Mouse (Mus musculus) embryonic facial prominence, embryonic 14.5 days (tissue): ENCODE results near the gene Foxp1. TPM values are rescaled to one million over a fixed set of nuclear protein-coding genes. Genes with fewer than 3 reads are reported as not detected.

Experiments used
- ATAC-seq: fragments of 200-750 bp; cut with Nextera tagmentation; 2 replicates; pipeline ENCODE4 v1.8.0; 2017; ENCODE audit warnings: low read depth, moderate number of reproducible peaks, moderate TSS enrichment
- DNase-seq: peaks from one replicate; pipeline ENCODE4 v3.0.0-alpha.2; 2015; ENCODE audit warnings: low spot score
- H3K27ac ChIP-seq: fragments of 300-500 bp; sonication (generic); replicated peaks from 2 replicates; pipeline ENCODE4 v1.5.1; 2014; ENCODE audit warnings: low read depth, mild to moderate bottlenecking, low read length, moderate library complexity
- H3K27me3 ChIP-seq: fragments of 300-500 bp; sonication (generic); replicated peaks from 2 replicates; pipeline ENCODE4 v1.6.1; 2014; ENCODE audit warnings: low read length; ENCODE audit not compliant: control insufficient read depth, insufficient read depth
- H3K36me3 ChIP-seq: fragments of 300-500 bp; sonication (generic); 2 replicates; pipeline ENCODE4 v1.6.1; 2014; ENCODE audit warnings: low read length, mixed read lengths; ENCODE audit not compliant: control insufficient read depth, insufficient read depth
- H3K4me1 ChIP-seq: fragments of 300-500 bp; sonication (generic); 2 replicates; pipeline ENCODE4 v1.6.1; 2014; ENCODE audit warnings: antibody characterized with exemption, low read length; ENCODE audit not compliant: control insufficient read depth, insufficient read depth
- H3K4me2 ChIP-seq: fragments of 300-500 bp; sonication (generic); 2 replicates; pipeline ENCODE4 v1.6.1; 2014; ENCODE audit warnings: low read depth, mild to moderate bottlenecking, low read length, moderate library complexity, mixed read lengths
- H3K4me3 ChIP-seq: fragments of 300-500 bp; sonication (generic); 2 replicates; pipeline ENCODE4 v1.5.1; 2014; ENCODE audit warnings: low read depth, mild to moderate bottlenecking, low read length
- H3K9ac ChIP-seq: fragments of 300-500 bp; sonication (generic); 2 replicates; pipeline ENCODE4 v1.6.1; 2014; ENCODE audit warnings: low read depth, mild to moderate bottlenecking, low read length, moderate library complexity, mixed read lengths
- H3K9me3 ChIP-seq: fragments of 300-500 bp; sonication (generic); 2 replicates; pipeline ENCODE4 v1.6.1; 2016; ENCODE audit warnings: low read length; ENCODE audit not compliant: control insufficient read depth
- WGBS: fragments of 180-500 bp; shearing (Covaris S2); extraction: QIAGEN DNeasy Blood & Tissue Kit; methylation state at CpG from one replicate; pipeline ENCODE4 v1.1.7; 2014; 5-methylcytosine and 5-hydroxymethylcytosine counted together
- polyA plus RNA-seq: library from polyadenylated mRNA; unstranded; fragments of >200 nt; fragmentation: Nextera tagmentation; extraction: Ambion mirVana; gene quantifications from 2 replicates; pipeline ENCODE4 v1.2.1, GENCODE M21; 2014

Gene Foxp1
- polyA plus RNA-seq, 1 experiment from 2014 or later, result 80.1 TPM

DNA sequence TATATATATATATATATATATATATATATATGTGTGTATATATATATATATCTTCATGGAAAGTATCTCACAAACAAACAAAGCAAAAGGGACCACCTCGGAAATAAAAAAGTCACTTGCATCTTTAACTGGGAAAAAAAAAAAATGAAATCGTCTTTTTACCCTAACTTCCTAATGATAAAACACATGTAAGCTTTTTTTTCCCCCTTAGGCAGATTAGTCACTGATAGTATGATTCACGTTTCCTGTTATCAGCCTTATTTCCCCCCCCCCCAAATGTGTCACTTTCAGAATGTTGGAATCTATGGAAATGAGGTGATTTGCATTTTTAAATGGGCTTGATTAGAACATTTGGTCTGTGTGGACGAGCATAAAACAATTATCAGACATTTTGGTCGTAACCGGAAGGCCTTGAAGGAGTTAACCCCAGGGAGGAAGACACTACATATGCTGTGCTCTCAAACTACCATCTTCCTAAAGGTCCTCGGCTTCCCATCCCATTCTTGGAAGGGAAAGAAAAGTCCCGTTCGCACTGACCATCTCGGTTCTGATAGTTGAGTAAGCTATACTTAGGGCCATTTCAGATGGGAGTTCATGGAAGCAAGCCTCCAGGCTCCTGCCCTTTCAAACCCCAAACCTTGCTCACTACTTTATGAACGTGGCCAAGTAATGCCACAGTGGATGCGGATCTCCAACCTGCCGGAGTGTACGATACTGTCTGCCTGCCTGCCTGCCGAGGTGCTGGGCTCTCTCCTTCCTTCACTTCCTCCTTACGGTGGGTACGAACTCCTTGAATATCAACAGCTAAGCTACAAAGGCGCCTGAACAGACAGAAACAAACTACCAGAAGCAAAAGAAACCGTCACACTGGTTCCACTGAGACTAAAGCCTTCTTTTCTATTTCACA, 495.6 kb downstream of the Foxp1 start:
- peaks cover 5% of the 10 kb centered on the region; the same call in 1 of the 2 replicates for H3K4me1 ChIP-seq
- H3K9me3 ChIP-seq, result no peaks in the 10 kb centered on the region
- peak; percentile 14 for DNase-seq
- peak overlapping the region; percentile 88 for H3K4me2 ChIP-seq
- H3K9ac ChIP-seq, result peak overlapping the region; percentile 82
- WGBS, result 12% methylated on average over 19 of the region's 19 CpGs
- ATAC-seq, result no peak
- no peaks in the 10 kb centered on the region for H3K36me3 ChIP-seq
- H3K27ac ChIP-seq, result peak overlapping the region; percentile 89
- H3K4me3 ChIP-seq, result peak overlapping the region; percentile 66
- no peaks in the 10 kb centered on the region for H3K27me3 ChIP-seq

DNA sequence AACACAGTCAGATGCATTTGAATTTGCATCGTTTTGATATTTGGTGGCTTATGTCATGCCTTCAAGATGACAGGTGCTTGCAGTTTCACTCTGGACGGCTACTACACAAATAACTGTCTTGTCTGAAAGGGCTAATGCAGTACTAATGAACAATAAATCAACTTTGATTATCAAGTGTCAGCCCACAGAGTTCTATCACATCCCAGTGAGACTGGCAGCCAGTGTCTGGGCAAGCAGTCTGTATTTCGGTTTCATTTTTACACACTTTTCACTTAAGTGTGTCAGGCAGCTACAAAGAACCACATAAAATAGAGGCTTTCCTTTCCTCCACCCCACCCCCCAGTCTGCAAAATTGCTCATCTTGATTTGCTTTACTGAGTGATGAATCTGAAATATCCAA, 496.5 kb downstream of the Foxp1 start:
- 42% methylated on average over 3 of the region's 3 CpGs for WGBS
- Histone ChIP-seq H3K9ac (peak overlapping the region; percentile 40; the same call in 1 of the 2 replicates), H3K4me2 (peak overlapping the region; percentile 52), H3K27me3 (no peaks in the 10 kb centered on the region), H3K4me3 (peak overlapping the region; percentile 25), H3K27ac (no peak overlapping the region; the same call in 1 of the 2 replicates), H3K9me3 (no peaks in the 10 kb centered on the region), H3K4me1 (peaks cover 5% of the 10 kb centered on the region; the same call in 1 of the 2 replicates), H3K36me3 (no peaks in the 10 kb centered on the region)
- ATAC-seq (no peak), DNase-seq (no peak)

DNA sequence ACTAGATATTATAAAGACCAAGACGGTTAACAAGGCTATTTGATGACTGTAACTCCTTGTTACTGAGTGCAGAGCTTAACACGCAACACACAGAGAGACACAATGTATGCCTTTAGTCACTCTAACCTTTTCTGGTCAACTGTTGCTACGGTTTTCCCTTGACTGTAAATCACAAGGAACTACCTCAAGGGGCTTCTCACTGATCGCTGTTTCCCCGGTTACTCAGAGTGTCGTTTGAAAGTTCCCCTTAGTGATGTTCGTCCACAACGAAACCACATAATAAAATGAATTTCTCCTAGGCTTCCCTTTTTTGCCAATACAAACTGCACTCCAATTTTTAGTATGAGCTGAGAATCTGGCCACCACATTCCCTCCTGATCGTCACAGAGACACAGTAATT, 497.9 kb downstream of the Foxp1 start:
- no peaks in the 10 kb centered on the region for H3K9me3 ChIP-seq
- ATAC-seq (no peak), DNase-seq (no peak)
- no peak overlapping the region for H3K9ac ChIP-seq
- 0 out of 2 replicates have a peak overlapping the region, but pooled peaks have one; percentile 4 for H3K27ac ChIP-seq
- WGBS, result 45% methylated on average over 9 of the region's 9 CpGs
- no peaks in the 10 kb centered on the region for H3K36me3 ChIP-seq
- peak overlapping the region; percentile 52 for H3K4me2 ChIP-seq
- H3K27me3 ChIP-seq, result no peaks in the 10 kb centered on the region
- H3K4me1 ChIP-seq, result peaks cover 11% of the 10 kb centered on the region
- H3K4me3 ChIP-seq, result no peak overlapping the region

DNA sequence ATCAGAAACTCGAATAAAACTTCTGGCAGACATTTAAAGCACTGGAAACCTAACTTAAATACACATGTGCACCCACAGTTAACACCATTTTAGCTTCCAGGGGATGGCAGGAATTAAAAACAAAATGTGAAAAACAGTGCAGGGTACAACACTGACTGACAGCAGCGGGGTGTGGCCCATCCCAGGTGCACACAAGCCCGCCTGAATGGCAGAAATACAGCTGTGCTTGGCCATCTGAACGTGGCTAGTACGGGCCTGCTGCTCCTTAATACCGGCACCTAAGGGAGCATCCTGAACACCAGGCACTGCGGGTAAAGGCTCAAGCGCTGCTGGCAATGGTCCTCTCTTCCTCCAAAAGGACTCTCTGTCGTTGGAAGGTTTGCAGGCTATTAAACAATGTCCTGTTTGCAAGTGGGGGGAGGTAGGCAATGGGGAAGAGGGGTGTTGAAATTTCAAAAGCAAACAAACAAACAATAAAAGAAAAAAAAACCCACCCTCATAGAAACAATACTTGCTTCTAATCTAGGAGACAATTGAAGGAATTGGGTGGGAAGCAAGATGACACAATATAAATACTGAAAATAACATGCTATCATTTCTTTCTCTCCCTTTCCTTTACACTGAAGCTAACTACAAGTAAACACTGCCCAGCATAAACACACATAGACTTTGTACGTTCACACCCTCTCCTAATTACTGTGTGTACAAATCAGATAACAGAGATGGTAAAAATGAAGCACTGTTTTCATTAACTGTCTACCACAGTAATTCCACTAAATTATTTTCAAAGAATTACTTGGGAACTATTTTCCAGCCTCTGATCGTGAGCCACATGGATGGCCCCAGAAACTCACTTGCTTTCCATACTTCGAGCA, 501.7 kb downstream of the Foxp1 start:
- no peak overlapping the region for H3K27ac ChIP-seq
- H3K36me3 ChIP-seq, result peaks cover 7% of the 10 kb centered on the region; the same call in 1 of the 2 replicates
- WGBS, result 53% methylated on average over 12 of the region's 12 CpGs
- no peak overlapping the region for H3K9ac ChIP-seq
- H3K4me2 ChIP-seq, result no peak overlapping the region; the same call in 1 of the 2 replicates
- H3K27me3 ChIP-seq, result no peaks in the 10 kb centered on the region
- H3K4me3 ChIP-seq, result no peak overlapping the region
- DNase-seq, result no peak
- ATAC-seq, result no peak
- H3K4me1 ChIP-seq, result peaks cover 19% of the 10 kb centered on the region
- no peaks in the 10 kb centered on the region for H3K9me3 ChIP-seq

DNA sequence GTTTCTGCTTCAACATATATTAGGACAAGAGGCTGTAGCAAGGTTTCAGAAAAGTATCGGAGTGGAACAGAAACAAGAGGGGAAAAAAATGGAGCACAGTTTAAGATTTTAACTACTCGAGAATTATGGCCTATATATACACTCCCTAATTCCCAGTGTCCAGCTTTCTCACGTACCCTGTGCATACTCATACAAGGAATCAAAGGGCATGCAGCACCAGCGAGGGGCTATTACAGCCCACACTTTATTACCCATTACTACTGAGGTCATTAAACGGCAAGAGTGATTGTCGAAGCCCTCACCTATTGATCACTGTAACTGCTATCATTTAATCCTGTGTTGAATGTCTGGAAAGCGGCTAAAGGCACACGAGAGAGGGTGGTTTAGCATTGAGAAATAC, 502.8 kb downstream of the Foxp1 start:
- no peak overlapping the region for H3K4me2 ChIP-seq
- ATAC-seq (no peak), DNase-seq (no peak)
- H3K4me1 ChIP-seq, result peaks cover 18% of the 10 kb centered on the region
- H3K27ac ChIP-seq, result no peak overlapping the region; the same call in 1 of the 2 replicates
- no peaks in the 10 kb centered on the region for H3K27me3 ChIP-seq
- H3K9ac ChIP-seq, result no peak overlapping the region
- 74% methylated on average over 8 of the region's 8 CpGs for WGBS
- H3K9me3 ChIP-seq, result no peaks in the 10 kb centered on the region
- peaks cover 14% of the 10 kb centered on the region for H3K36me3 ChIP-seq
- H3K4me3 ChIP-seq, result no peak overlapping the region

DNA sequence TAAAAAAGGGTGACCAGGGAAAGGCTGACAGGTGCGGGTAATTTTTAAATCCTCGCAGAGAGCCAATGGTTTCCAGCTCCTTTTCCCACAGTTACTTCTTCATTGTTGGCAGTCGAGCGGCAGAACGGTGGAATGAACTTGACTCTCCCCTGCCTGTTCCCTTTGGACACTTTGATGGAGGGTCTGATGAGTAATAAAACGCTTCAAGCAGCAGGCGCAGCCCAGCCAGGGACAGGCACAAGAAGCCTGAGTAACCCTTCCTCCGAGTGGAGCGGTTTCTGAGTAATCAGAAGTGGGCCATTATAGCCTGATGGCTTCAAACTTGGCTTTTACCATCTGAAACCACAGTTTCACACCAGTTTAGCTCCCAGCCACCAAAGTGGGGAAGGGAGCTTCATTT, 503.3 kb downstream of the Foxp1 start:
- no peak overlapping the region for H3K4me2 ChIP-seq
- ATAC-seq (no peak), DNase-seq (peak; percentile 42)
- H3K4me3 ChIP-seq, result no peak overlapping the region
- 51% methylated on average over 9 of the region's 9 CpGs for WGBS
- H3K9me3 ChIP-seq, result no peaks in the 10 kb centered on the region
- H3K27ac ChIP-seq, result no peak overlapping the region; the same call in 1 of the 2 replicates
- H3K27me3 ChIP-seq, result no peaks in the 10 kb centered on the region
- H3K4me1 ChIP-seq, result peaks cover 14% of the 10 kb centered on the region
- H3K9ac ChIP-seq, result no peak overlapping the region
- peaks cover 18% of the 10 kb centered on the region for H3K36me3 ChIP-seq

DNA sequence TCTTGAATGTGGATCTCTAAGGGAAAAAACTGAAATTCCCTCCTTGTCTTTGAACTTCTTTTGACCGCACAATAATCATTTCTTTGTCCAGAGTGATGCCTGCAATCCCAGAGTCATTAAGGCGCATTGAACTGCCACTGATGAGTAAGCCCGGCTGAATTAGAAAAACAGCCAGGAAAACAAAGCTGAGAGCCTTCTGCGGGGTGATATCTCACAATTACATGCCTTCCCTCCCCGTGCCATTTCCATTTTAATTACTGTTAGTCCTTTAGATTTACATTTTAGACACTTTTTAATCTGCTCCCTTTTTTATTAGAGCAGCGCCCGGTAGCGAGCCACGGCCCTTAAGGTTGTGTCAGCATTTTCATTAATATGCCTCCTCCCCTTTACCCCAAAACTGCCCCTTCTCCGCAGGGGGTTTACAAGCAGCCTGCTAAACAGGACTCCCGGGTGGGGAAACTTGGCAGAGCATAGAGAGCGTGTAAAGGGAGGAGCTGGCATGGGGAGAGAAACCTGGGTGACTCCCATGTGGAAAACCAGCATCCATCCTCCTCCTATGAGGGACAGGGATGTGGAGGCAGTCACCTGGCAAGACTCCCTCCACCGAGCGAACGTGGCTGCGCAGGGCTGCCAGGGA, 508.5 kb downstream of the Foxp1 start:
- Histone ChIP-seq H3K36me3 (peaks cover 27% of the 10 kb centered on the region), H3K9ac (no peak overlapping the region), H3K4me1 (peaks cover 18% of the 10 kb centered on the region; the same call in 1 of the 2 replicates), H3K9me3 (no peaks in the 10 kb centered on the region), H3K27ac (no peak overlapping the region), H3K4me3 (no peak overlapping the region), H3K27me3 (no peaks in the 10 kb centered on the region), H3K4me2 (no peak overlapping the region)
- DNase-seq (no peak), ATAC-seq (no peak)
- 56% methylated on average over 16 of the region's 16 CpGs for WGBS
